Mouse (Mus musculus) testis, adult 2 months (tissue): ENCODE measurements around the gene Trim80.

Experiments
- CTCF ChIP-seq: fragments of 200-500 bp; IDR thresholded peaks from 2 replicates; pipeline ENCODE4 v1.5.1; 2012; ENCODE audit warnings: low read depth, mild to moderate bottlenecking, inconsistent platforms, low read length, moderate library complexity; ENCODE audit not compliant: control insufficient read depth, insufficient read depth, insufficient replicate concordance
- POLR2A ChIP-seq: fragments of 200-500 bp; IDR thresholded peaks from 2 replicates; pipeline ENCODE4 v1.6.1; 2012; ENCODE audit warnings: low read depth, mild to moderate bottlenecking, inconsistent platforms, low read length, moderate library complexity; ENCODE audit not compliant: control insufficient read depth

- no peak for TF ChIP-seq CTCF
- no peak for TF ChIP-seq POLR2A
Observed at GRCm38 (mm10) chr11:115481553-115482259, 41.4 kb downstream of the Trim80 start.
